Mouse (Mus musculus) layer of hippocampus, adult 9-11 months (tissue): ENCODE data around the gene Rnf144b.

Source experiments
- DNase-seq: peaks from one replicate; pipeline ENCODE4 v3.0.0; 2022

The Rnf144b gene

DNA sequence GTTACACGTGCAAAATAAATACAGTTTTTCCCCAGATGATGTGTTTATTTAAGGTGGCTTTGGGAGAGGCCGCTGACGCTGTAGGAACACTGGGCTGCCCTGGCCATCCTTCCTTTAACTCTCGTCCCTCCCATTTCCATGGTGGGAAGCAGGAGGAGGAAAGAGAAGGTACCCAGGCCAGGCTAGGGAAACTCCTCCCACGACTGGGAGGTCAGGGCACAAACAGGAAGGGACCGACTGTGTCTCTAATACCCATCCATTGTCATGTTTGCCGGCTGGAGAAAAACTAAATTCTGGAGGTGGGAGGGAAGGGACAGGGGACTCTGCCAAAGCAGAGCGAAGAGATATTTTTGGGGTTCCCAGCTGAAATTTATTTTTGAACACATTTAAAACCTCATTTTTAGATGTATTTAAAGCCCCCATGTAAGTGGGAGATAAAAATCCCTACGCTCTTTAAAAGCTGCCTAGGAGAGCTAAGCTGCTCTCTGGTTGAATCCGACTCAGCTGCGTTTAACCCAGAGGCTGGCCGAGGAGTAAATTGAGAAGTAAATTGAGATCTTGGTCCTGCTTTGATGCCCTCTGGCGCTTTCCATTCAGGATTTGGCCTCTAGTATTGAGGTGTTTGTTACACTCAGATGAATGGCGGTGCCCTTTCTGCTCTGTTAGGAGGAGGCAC is 102.3 kb downstream of the Rnf144b start:
- no peak for DNase-seq

DNA sequence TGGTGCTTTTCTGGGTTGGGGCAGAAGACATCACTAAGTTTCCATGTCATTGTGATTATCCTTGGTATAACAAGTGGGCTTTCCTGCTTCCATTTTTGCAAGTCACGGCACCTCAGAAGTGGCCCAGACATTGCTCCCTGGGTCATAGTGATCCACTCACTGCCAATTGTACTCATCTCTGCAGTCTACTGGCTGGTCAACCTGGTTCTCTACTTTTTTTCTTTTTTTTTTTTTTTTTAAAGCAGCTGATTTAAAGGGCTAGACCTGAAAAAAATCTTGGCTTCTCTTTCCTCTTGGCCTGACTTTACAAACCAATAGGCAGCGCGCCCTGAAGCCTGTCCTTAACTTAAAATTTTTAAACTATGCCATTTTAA is 102.9 kb downstream of the Rnf144b start:
- no peak for DNase-seq

DNA sequence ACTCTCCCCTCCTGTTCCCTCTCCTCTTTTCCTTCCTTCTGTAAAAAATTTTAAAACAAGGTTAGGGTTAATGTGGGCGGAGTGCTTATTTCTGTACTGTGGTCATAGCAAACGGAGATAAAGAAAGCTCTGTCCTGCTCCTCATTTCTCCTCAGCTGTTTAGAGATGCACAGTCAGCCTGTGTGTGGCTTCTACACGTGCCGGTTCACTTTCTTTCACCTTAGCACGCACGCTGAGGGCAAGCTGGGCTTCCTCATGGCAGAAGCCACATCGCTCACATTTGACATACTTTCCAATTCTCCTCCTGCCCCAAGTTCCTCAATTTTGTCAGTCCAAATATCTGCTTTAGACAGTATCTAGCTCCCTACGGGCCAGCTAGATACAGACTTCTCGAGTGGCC is 103.3 kb downstream of the Rnf144b start:
- DNase-seq, result peak; percentile 64

DNA sequence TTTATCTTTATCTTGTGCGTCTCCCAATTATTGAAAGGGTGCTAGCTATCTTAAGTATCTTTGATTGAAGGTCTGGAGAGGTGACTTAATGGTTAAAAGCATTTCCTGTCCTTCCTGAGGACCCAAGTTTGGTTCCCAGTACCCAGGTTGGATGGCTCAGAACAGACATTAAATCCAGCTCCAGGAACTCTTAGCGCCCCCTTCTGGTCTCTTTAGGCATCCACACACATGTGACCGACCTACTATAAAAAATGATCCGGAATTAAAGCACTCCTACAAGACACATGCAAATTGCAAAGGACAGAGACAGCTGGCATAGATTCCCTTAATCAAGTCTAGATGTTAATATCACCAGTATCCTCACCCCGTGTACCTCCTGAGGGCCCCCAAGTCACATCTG is 104.1 kb downstream of the Rnf144b start:
- no peak for DNase-seq

DNA sequence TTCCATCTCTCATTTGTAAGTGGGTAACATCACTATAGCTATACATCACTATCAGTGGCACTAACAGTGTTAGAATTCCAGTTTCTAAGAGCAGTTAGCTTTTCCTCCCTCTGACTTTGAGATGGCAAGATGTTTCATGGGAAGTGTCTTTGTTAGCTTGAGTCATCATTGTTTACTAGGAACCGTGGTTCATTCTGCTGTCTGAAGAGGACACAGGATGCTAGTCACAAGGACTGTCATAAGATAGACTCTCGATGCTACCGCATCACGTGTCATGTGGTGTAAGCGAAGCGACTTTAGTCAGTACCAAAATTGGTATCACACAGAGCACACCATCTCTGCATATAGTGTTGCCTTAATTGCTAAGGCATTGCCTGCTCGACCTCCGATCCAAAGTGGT is 105.7 kb downstream of the Rnf144b start:
- no peak for DNase-seq

DNA sequence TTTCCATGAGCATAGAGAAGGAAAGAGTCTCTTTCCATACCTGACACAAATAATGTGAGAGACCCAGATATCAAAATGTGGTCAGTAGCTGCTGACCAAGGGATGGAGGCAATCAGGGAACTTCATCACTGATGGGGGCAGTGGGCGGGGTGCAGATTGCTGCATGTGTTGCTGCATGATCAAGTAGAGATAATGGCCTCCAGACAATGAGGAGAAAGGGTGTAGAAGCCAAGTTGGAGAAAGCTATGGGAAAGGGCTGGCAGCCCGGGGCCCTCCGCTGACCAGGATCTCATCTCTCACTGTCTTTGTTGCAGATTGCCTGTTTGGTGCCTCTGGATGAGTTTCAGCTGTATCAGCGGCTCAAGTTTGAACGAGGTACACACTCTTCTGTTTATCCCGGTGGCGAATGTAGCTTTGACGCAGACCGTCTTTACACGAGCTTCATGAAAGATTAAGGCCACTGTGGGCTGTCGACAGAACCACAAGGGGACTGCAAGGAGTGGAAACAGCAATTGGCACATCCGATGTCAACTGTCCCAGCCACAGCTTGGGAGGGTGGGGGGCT is 106.3 kb downstream of the Rnf144b start:
- no peak for DNase-seq

DNA sequence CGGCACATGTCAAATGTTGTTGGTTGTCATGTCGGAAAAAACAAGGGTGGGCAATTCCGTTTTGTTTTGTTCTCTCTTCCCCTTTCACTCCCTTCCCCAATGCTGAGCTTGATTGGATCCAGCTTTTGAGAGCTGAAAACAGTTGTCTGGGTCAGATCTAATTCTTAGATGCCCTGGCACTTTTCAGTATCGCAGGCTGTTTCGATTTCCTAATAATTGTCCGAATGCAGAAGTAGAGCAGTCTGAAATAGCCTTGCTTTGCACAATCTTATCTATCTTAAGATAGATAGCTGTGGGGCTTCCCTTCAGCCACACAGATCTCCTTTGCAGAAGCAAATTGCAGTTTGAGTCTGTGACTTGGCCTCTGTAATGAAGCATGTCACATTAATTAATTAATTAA is 109.7 kb downstream of the Rnf144b start:
- peak; percentile 67 for DNase-seq

DNA sequence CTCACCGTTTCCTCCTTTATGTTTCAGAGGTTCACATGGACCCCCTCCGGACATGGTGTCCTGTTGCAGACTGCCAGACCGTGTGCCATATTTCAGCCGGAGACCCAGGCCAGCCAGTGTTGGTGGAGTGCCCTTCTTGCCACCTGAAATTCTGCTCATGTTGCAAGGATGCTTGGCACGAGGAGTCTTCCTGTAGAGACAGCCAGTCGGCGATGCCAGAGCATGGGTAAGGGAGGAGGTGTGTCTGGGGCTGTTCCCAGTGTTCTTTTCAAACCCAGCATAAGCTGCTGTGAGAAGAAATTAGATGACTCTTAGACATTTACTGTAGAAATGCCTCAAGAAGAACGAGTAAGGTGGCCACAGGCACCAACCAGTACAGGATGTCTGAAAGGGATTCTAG is 114.9 kb downstream of the Rnf144b start:
- no peak for DNase-seq

DNA sequence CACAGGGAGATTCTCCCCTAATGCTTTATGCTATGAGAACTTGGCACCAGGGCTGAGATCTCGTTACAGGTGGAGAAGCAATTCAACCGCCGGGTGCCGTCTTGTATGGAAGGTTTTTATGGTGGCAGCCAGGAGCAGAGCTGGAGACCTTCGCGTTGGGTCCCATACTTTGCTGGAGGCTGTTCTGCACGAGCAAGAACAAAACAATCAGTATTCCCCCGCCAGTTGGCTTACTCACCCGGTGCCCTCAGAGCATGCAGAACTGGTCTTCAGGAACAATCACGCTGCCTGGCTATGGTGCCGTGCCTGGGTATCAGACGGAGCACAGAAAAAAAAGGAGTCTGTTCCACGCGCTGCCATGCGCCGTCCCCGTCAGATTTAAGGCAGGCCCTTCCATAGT is 115.7 kb downstream of the Rnf144b start:
- DNase-seq, result no peak

DNA sequence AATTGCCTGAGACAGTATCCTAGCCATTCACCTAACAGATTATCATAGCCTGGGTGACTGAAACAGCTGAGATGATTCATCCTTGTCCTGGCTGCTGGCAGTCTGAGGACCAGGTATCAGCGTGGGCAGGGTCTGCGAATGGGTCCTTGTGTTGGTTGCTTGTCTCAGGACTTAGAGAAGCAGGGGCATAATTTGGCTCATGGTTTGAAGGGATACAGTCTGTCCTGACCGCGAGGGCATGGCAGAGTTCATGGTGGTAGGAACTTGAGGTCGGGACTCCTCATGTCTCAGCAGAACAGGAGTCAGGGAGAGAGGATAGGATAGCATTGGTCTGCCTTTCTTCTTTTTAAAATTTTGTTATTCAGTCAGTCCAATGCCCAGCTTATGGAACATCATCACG is 121.1 kb downstream of the Rnf144b start:
- DNase-seq, result no peak

DNA sequence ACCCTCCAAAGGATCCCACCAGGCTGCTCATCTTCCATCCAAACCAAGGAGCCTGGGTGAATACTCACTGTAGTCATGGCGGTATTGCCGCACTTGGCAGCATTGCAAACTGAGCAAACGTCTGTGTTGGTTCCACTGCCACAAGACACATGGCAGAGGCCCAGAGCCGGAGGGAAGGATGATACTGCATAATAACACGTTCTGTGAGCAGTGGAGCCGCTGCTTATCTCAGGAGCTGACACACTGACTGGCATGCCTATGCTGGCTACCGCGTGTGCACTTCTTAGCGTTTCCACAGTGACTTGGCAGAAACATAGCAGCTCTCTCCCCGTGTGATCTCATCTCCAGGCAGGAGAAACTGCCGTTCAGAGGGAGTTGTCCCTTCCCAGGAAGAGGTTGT is 122.3 kb downstream of the Rnf144b start:
- DNase-seq, result peak; percentile 89

DNA sequence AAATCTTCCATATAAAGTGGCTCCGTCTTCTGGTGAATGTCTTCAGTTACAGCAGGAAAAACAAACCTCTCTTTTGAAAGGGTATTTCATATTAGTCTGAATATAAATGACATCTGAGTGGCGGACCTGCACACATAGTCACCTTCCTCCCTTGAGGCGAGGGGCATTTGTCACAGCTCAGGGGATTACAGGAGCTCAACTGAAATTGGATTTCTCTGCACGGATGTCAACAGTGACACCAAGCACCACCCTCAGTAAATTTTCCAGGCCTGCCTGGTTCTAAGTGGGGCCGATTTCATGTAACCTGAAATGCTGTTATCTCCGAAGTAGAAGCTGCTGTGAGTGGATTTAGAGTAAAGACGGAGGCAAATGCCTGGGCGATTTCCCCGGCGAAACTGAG is 124.0 kb downstream of the Rnf144b start:
- no peak for DNase-seq

DNA sequence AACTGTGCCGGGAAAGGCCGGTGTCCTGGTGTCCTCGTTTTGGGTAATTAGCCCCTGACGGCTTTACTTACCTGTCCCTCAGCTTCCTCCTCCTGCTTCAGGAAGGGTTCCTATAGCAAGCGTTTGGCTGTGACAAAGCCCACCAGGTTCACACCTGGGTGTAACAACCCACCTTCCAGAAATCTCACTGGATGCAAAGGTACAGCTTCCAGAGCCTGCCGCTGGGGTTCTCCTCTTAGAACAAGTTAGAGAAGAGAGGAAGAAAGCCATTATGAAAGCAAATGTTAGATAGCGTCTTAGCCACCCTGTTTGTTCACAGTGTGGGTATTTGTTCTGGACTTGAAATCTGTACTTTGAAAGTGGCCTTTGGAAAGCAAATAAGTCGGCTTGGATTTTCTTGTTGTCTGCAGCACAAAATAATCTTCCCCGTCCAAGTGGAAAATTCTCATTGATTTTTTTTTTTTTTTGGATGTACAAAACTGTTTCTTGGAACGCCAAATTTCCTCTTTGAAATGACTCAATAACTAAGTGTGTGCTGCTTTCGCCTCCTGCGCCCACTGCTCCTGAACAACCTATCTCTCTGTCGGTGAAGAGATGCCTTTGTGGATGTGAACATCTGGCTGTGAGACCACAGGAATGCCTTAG is 124.8 kb downstream of the Rnf144b start:
- no peak for DNase-seq

DNA sequence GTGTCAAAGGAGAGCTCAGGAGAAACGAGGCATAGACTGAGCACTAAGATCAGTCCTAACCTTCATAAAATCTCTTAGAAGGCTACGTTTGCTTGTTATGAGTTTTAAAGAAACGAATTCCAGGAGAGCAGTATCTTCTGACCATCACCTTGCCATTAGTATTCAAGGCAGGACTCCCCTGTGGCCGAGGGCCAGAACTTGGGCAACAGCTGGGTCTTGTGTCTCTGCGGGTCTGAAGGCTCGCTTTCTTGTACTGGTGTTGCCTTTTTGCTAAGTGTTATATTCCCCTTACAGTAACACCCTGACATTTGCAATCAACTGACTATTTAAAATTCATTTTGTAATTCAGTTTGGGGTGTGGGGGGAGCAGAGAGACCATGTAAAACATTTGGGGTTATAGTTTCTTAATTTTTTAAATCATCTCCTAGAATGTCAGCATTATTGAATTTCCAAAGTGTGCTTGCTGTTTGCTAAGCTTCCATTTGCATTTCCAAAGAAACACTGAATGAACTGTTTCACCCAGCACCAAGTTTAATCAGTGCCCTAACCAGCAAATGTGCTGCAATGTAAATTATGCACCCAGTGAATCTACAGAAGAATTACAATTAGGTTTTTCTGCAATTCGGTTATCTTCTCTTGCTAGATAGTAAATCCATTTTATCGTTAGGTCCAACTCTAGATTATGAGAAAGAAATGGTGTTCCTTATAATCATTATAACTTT is 126.0 kb downstream of the Rnf144b start:
- no peak for DNase-seq

DNA sequence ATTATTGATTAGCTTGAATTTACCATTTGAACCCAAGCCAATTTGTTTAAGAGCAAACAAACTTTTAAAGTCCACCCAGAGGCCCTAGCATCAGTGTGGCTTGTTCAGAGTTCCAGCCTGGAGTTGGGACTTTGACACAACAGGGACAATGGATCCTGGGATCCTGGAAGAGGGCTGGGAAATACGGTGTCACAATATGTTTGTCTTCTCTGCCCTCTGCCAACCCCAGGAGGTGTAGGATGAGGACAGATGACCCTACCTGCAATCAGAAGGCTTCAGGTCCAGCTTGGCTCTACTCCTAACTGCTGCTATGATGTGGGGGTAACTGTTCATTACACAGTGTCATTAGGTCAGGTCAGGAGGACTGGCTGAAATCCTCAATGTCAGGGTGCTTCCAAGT is 128.2 kb downstream of the Rnf144b start:
- no peak for DNase-seq

DNA sequence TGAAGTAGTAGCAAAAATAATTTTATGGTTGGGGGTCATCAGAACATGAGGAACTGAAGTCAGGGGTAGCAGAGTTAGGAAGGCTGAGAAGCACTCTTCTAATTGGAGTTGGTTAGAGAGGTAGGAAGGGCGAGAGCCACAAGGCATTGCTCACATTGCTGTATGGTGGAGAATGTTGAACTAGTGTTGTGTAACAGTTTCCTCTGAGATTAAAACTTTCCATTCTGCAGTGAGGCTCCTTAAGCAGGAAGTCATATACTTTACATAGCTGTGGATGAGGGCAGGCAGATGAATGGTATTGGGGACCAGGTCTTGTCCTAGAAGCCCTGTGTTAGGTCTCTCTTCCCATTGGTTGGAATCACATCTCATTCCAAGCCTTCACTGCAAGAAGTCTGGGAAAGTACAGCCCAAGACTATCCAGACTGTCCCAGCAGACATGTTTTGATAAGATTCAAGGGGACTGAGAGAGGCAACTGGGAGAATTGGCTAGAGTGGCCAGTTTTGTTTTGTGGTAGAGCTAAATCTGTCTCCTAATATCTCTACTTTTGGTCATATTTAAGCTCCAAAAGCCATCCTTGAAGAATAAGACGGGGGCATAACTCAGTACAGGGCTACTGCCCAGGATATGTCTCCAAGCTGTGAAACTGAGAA is 128.8 kb downstream of the Rnf144b start:
- DNase-seq, result no peak

DNA sequence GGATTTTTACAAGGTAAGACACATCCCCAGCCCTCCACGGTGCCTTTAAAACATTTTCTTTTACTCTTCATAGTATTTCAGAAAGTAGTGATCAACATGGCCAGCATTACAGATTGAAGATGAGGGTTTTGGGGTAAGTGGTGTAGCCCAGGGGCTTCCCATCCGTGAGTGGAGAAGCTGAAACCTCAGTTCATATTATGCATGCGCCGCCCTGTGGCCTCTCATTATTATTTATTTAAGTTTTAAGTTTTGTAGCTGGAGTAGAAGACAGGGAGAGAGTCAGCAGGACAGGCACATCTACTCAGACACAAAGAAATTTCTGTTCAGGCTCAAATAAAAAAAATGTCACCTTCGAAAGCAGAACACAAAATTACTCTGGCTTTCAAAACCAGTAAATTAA is 131.3 kb downstream of the Rnf144b start:
- no peak for DNase-seq

DNA sequence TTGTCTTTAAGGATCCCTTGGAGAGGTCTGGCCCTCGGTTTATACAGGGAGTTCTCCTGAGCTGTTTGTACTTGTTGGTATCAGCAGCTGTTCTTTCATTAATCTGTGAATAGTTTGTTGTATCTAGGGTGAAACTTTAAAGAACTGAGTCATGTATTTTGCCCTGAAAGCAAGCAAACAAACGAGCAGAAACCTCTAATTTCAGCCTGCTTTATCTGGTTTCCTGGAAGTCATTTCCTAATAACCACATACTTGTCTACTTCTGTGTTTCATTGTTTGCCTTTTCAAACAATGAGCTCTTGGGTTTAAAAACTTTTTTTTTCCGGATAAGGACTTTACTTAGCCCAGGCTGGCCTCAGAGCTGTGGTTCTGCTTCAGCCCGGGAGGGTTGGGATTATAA is 136.8 kb downstream of the Rnf144b start:
- no peak for DNase-seq

DNA sequence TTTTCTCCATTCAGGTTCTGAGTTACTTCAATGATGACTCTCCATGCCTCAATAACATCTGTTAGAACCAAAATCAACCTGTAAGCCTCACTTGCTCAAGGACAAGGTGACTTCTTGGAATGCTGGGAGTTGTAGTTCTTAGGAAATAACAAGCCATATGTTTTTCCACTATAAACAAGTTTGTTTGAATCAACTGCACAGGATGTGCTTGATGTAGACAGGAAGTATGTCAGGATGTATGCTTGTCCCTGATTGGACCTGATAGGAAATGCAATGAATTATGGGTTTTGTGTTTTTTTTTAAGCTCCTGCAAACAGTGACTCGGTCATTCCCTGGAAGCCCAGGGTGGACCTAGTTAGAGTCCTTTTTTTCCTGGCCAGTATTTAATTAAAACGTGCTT is 139.5 kb downstream of the Rnf144b start:
- DNase-seq, result no peak

DNA sequence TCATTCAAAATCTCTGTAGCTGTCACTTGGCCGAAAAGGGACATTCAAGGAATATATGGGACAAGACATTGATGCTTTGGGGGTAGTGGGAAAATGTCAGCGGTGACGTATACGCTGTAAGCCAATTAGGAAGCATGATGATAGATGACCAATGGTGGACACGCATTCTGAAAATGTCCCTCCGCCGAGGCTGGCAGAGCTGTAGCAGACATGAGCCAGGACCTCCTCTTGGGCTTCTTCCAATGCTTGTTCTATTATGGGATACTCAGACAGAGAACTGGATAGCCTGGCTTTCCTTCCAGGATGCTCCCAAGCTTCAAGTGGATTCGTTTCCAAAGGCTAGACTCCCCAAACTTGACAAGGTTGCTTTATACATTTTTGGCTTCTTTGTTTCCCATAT is 141.9 kb downstream of the Rnf144b start:
- peak; percentile 55 for DNase-seq

DNA sequence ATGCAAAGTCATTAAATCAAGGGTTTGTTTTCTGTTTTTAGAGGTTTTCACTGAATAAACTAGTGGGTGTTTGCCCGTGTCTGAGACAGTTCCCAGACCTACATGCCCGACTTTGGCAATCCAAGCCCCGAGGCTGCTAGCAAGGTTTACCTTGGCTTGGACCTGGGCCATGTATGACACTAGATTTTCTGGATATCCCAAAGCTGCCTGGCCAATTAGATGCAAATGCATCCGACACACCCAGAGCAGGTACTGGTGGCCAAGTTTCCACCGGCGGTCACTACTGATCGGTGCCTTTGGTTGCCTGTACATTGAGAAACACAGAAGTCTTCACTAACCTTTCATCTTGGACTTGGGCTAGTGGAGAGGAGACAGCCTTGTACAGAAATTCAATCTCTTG is 144.0 kb downstream of the Rnf144b start:
- no peak for DNase-seq

DNA sequence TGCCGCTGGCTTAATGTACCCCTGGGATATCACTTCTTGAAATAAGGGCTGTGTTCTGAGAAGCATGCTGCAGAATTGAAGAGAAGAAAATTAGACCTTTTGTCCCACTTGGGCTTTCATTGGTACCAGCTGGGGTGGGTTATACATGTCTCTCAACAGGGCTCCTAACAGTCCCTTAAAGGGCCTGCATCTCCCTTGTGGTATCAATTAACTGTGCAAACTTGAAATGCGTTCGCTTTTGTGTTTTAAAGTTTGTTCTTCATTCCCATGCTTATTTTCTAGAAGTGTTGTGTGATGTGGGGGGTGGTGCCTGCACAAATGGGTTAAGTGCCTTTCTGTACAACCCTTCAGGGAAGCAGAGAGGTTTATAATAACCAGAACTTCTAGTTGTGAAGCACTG is 145.8 kb downstream of the Rnf144b start:
- DNase-seq, result no peak

DNA sequence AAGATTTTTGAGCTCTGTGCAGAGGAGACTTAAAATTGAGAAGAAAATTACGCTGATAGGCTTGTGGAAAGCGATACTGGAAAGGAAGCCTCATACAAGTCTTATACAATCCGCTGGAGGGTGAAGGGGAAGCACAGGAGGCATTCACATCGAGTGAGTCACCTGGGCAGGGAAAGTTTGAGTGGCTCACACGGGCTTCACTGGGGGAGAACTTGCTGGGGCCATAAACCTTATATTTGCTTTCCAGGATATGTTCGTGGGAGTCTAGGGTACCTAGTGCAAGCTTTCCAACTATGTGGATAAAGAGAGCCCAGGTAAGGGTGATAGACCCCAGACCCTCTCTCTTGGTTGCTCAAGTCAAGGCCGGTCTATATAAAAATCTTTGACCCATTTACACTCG is 150.5 kb downstream of the Rnf144b start:
- DNase-seq, result no peak

DNA sequence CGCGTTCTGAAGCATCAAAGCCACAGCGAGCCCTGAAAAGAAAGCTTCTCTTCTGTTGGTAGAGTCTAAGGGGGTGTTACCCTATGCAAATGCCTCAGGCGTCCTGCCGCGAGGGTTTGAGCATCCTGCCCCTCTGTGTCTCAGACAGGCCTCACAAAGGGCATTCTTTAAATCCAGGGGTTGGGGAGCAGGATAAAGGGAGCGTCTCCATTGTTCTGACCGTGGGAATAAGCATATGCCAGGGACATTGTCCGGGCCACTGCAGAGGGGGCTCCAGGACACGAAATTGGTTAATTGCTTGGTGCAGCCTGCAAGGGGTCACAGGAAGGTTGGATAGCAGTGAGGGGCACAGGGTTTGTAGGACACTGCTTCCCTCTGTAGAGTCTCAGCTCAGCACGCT is 151.0 kb downstream of the Rnf144b start:
- DNase-seq, result no peak
